19 mouse cellular contexts compared by ENCODE assay signal in the genomic region with DNA sequence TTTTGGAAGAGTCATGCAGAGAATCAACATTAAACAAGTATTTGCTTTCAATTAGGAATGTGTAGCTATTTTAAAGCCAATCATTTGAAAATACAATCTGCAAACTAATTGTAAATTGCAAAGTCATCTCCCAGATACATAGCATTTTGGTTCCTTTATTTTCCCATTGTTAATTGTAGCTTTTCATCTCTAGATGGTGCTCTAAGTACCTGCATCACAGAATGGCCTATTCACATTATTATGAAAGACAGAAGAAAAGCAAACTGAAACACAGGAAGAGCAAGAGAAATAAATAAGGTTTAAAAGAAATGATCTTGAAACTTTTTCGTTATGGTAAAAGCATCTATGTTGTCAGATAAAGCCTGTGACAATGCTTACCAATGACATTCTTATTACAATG.
A peak's percentile ranks its signal among the peaks of the same experiment; 100 is the strongest.
DNase-seq lines count a peak whose midpoint lies in the region; ATAC-seq and TF ChIP-seq lines count a peak whose summit lies in the region.
"Had no signal": no experiment of that assay in that cellular context is flagged by ENCODE, and none has a peak within 500 bp of the region (broad histone marks: within the 10 kb centered on the region; RNA-seq: fewer than 3 reads in every experiment).

No protein-coding gene starts in this region.

- no peaks in the 10 kb centered on the region for H3K9me3 ChIP-seq in hindbrain, postnatal 0 days (ENCODE audit: low read length)
- H3K9me3 ChIP-seq in hindbrain, embryonic 13.5 days: no peaks in the 10 kb centered on the region
- H3K9me3 ChIP-seq: forebrain, embryonic 15.5 days; liver, embryonic 13.5 days; megakaryocyte, embryonic 14.5 days had no signal

- H3K4me3 ChIP-seq in hindbrain, postnatal 0 days (ENCODE audit: low read length): no peak overlapping the region
- H3K4me3 ChIP-seq in hindbrain, embryonic 13.5 days: no peak overlapping the region
- H3K4me3 ChIP-seq: forebrain, embryonic 15.5 days; liver, embryonic 13.5 days; megakaryocyte, embryonic 14.5 days had no signal

- H3K36me3 ChIP-seq in hindbrain, postnatal 0 days (ENCODE audit: insufficient read depth, low read length): no peaks in the 10 kb centered on the region
- no peaks in the 10 kb centered on the region for H3K36me3 ChIP-seq in hindbrain, embryonic 13.5 days
- H3K36me3 ChIP-seq: forebrain, embryonic 15.5 days; liver, embryonic 13.5 days had no signal

- no peaks in the 10 kb centered on the region for H3K4me1 ChIP-seq in hindbrain, postnatal 0 days (ENCODE audit: insufficient read depth, low read length)
- no peaks in the 10 kb centered on the region for H3K4me1 ChIP-seq in hindbrain, embryonic 13.5 days (replicated peaks)
- H3K4me1 ChIP-seq: forebrain, embryonic 15.5 days; liver, embryonic 13.5 days; megakaryocyte, embryonic 14.5 days had no signal

- peak; percentile 60 for TF ChIP-seq CTCF in hindbrain, postnatal 0 days (IDR thresholded peaks at IDR 0.05; ENCODE audit: low read depth)
- TF ChIP-seq CTCF in brain, embryonic 14.5 days (IDR thresholded peaks at IDR 0.05; ENCODE audit: borderline replicate concordance, extremely low read depth, insufficient read depth, insufficient read length): no peak

- no peak overlapping the region for H3K4me2 ChIP-seq in hindbrain, postnatal 0 days (ENCODE audit: low read depth, low read length)
- no peak overlapping the region for H3K4me2 ChIP-seq in hindbrain, embryonic 13.5 days
- H3K4me2 ChIP-seq: forebrain, embryonic 15.5 days; liver, embryonic 13.5 days had no signal

- WGBS in hindbrain, postnatal 0 days: 65% methylated on average over 1 of the region's 1 CpGs
- 76% methylated on average over 1 of the region's 1 CpGs for WGBS in hindbrain, embryonic 13.5 days

- H3K27ac ChIP-seq in hindbrain, postnatal 0 days: no peak overlapping the region
- no peak overlapping the region for H3K27ac ChIP-seq in hindbrain, embryonic 13.5 days
- H3K27ac ChIP-seq: forebrain, embryonic 15.5 days; liver, embryonic 13.5 days had no signal

- no peaks in the 10 kb centered on the region for H3K27me3 ChIP-seq in hindbrain, postnatal 0 days (ENCODE audit: insufficient read depth, low read length)
- no peaks in the 10 kb centered on the region for H3K27me3 ChIP-seq in hindbrain, embryonic 13.5 days
- H3K27me3 ChIP-seq: forebrain, embryonic 15.5 days; liver, embryonic 13.5 days; megakaryocyte, embryonic 14.5 days had no signal

- no peak for ATAC-seq in hindbrain, postnatal 0 days
- no peak for ATAC-seq in hindbrain, embryonic 13.5 days (ENCODE audit: low FRiP score)
- ATAC-seq: forebrain, embryonic 15.5 days; inflammation-experienced regulatory T-cells, adult 6 months had no signal

- no peak overlapping the region for H3K9ac ChIP-seq in hindbrain, postnatal 0 days (replicated peaks; ENCODE audit: low read length)
- no peak overlapping the region for H3K9ac ChIP-seq in hindbrain, embryonic 13.5 days
- H3K9ac ChIP-seq: forebrain, embryonic 15.5 days; liver, embryonic 13.5 days had no signal

- peak; percentile 6 for DNase-seq in embryo, embryonic 10.5 days (ENCODE audit: low spot score)
- DNase-seq in embryo, embryonic 9.5 days (ENCODE audit: extremely low spot score): no peak
- peak; percentile 53 for DNase-seq in hindbrain, postnatal 0 days (ENCODE audit: low spot score)
- peak; percentile 27 for DNase-seq in 3T3-L1 (ENCODE audit: low read depth, low spot score)
- DNase-seq in brain, embryonic 14.5 days (ENCODE audit: low read depth): peak; percentile 63
- DNase-seq in gastrocnemius, adult 8-10 months (ENCODE audit: low spot score in 2 of 2): no peak
- no peak for DNase-seq in heart, adult 11 months
- DNase-seq: adrenal gland, adult 8-10 months; cerebellum, postnatal 25 days; gastrocnemius, postnatal 10 days; kidney, postnatal 10 days; left cerebral cortex, postnatal 4 days; liver, embryonic 13.5 days; lung, postnatal 10 days; thymus, postnatal 14 days had no signal

- TF ChIP-seq POLR2A in brain, embryonic 14.5 days (IDR thresholded peaks at IDR 0.05; ENCODE audit: borderline replicate concordance, extremely low read depth, insufficient read depth, insufficient read length, poor library complexity, severe bottlenecking): no peak

Comparison
In these comparisons a context has a peak if more than half of its experiments do, and no peak if none do; other contexts are left out.
1. DNase-seq: peak in embryo, embryonic 10.5 days (single experiment), hindbrain, postnatal 0 days (single experiment), 3T3-L1 (single experiment) and brain, embryonic 14.5 days (single experiment); none in embryo, embryonic 9.5 days (single experiment), gastrocnemius, adult 8-10 months (0 of 2) and heart, adult 11 months (single experiment).